In genomic region chr6:136930677-136931076, GRCm38 (mm10) we compare ENCODE assay signal across 1 mouse cellular context.
A peak's percentile ranks its signal among the peaks of the same experiment; 100 is the strongest.
TF ChIP-seq lines count a peak whose summit lies in the region.

No protein-coding gene starts in this region.

TF ChIP-seq in MEL, 35 proteins besides CTCF, POLR2A, EP300 and RAD21 (continued from another document):
- TF ChIP-seq MAX (IDR thresholded peaks at IDR 0.05; ENCODE audit: low read length) = peak; percentile 88
- peak; percentile 75; the same call in 1 of the 2 replicates for TF ChIP-seq ETS1 (IDR thresholded peaks at IDR 0.05; ENCODE audit: low read depth, low read length)
- TF ChIP-seq POLR2AphosphoS2 (IDR thresholded peaks at IDR 0.05; ENCODE audit: low read length) = no peak
- peak; percentile 60; the same call in 1 of the 2 replicates for TF ChIP-seq ELF1 (IDR thresholded peaks at IDR 0.05; ENCODE audit: low read depth, low read length)
- TF ChIP-seq KAT2A (conservative IDR thresholded peaks at IDR 0.05; ENCODE audit: low read depth, low read length) = no peak
- TF ChIP-seq USF2 (IDR thresholded peaks at IDR 0.05; ENCODE audit: borderline replicate concordance in 1 of 2, insufficient read depth in 1 of 2, low read depth in 1 of 2, low read length in 2 of 2) = peak; percentile 12 to 56; a peak in 1 of 4 replicates
- no peak for TF ChIP-seq MEF2A (IDR thresholded peaks at IDR 0.05; ENCODE audit: extremely low read depth, insufficient replicate concordance, low read depth, low read length, poor library complexity, severe bottlenecking)
- TF ChIP-seq TAL1 (IDR thresholded peaks at IDR 0.05; ENCODE audit: low read length) = peak; percentile 92
- TF ChIP-seq ZC3H11A (IDR thresholded peaks at IDR 0.05; ENCODE audit: low read depth, low read length) = no peak
- TF ChIP-seq HCFC1 (IDR thresholded peaks at IDR 0.05; ENCODE audit: low read depth, low read length) = no peak
